Mouse (Mus musculus): ENCODE data around the gene Maml3. TPM values are rescaled to one million over a fixed set of nuclear protein-coding genes. Genes with fewer than 3 reads are reported as not detected.
A peak's percentile ranks its signal among the peaks of the same experiment; 100 is the strongest.

Gene Maml3
- polyA plus RNA-seq, 1 experiment from 2014 or later = 8.0 TPM

- Histone ChIP-seq H3K4me3 (replicated peaks; ENCODE audit: low read length) (no peak overlapping the region), H3K27me3 (ENCODE audit: control insufficient read depth, insufficient read depth, low read length) (no peaks in the 10 kb centered on the region), H3K36me3 (replicated peaks; ENCODE audit: control insufficient read depth, insufficient read depth) (no peaks in the 10 kb centered on the region), H3K4me2 (replicated peaks) (no peak overlapping the region), H3K27ac (no peak overlapping the region), H3K9me3 (ENCODE audit: control insufficient read depth, low read length) (no peaks in the 10 kb centered on the region), H3K9ac (no peak overlapping the region), H3K4me1 (replicated peaks; ENCODE audit: control insufficient read depth, insufficient read depth, low read length) (no peaks in the 10 kb centered on the region)
- DNase-seq (ENCODE audit: low spot score) (no peak), ATAC-seq (ENCODE audit: low FRiP score) (no peak)
- 75% methylated on average over 3 of the region's 3 CpGs for WGBS
These were observed 385.5 kb downstream of the Maml3 start for GRCm38 (mm10) chr3:51719373-51719772.

DNA sequence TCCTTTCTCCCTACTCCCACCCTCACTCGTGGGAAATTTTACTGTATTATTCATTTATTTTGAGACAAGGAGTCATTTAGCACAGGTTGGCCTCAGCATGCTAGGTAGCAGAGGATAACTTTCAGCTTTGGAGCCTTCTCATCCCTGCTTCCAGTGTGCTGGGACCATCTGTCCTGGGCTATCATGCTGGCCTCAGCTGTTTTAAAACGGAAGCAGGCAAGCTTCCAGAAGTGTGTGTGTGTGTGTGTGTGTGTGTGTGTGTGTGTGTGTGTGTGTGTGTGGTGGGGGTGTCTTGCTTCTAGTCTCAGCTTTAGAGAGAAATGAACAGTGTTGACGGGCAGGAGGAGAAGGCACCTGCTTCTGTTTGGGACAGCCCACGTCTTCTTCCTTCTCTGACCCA, 387.0 kb downstream of the Maml3 start:
- no peak overlapping the region for H3K27ac ChIP-seq
- 60% methylated on average over 4 of the region's 4 CpGs for WGBS
- H3K36me3 ChIP-seq (replicated peaks; ENCODE audit: control insufficient read depth, insufficient read depth) = no peaks in the 10 kb centered on the region
- H3K4me2 ChIP-seq (replicated peaks) = no peak overlapping the region
- H3K4me1 ChIP-seq (replicated peaks; ENCODE audit: control insufficient read depth, insufficient read depth, low read length) = 0 out of 2 replicates have a peak, but pooled peaks cover 3% of the 10 kb centered on the region
- no peaks in the 10 kb centered on the region for H3K9me3 ChIP-seq (ENCODE audit: control insufficient read depth, low read length)
- no peak for ATAC-seq (ENCODE audit: low FRiP score)
- no peaks in the 10 kb centered on the region for H3K27me3 ChIP-seq (ENCODE audit: control insufficient read depth, insufficient read depth, low read length)
- no peak overlapping the region for H3K9ac ChIP-seq
- no peak overlapping the region for H3K4me3 ChIP-seq (replicated peaks; ENCODE audit: low read length)
- no peak for DNase-seq (ENCODE audit: low spot score)

- no peak for ATAC-seq (ENCODE audit: low FRiP score)
- no peak for DNase-seq (ENCODE audit: low spot score)
- Histone ChIP-seq H3K4me3 (replicated peaks; ENCODE audit: low read length) (no peak overlapping the region), H3K4me2 (replicated peaks) (no peak overlapping the region), H3K36me3 (replicated peaks; ENCODE audit: control insufficient read depth, insufficient read depth) (no peaks in the 10 kb centered on the region), H3K4me1 (replicated peaks; ENCODE audit: control insufficient read depth, insufficient read depth, low read length) (0 out of 2 replicates have a peak, but pooled peaks cover 4% of the 10 kb centered on the region), H3K27ac (no peak overlapping the region), H3K9me3 (ENCODE audit: control insufficient read depth, low read length) (no peaks in the 10 kb centered on the region), H3K27me3 (ENCODE audit: control insufficient read depth, insufficient read depth, low read length) (no peaks in the 10 kb centered on the region), H3K9ac (no peak overlapping the region)
- 75% methylated on average over 3 of the region's 3 CpGs for WGBS
These were observed 387.4 kb downstream of the Maml3 start for GRCm38 (mm10) chr3:51717455-51717854.

DNA sequence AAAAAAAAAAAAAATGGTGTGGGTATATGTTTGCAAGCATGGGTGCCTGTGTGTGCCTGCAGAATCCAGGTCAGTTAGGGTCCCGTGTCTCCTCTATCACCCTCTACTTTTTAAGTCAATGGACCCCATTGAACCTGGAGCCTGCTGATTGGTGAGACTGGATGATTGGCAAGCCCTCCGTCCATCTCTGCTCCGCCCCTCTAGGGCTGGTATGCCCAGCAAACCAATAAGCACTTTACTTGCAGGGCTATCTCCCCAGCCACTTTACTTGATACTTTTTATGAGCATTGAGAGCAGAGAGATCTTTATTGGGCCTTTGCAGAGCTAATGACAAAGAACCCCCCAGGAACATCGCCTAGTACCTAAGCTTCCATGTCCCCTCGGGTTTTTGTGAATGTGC, 390.4 kb downstream of the Maml3 start:
- no peaks in the 10 kb centered on the region for H3K36me3 ChIP-seq (replicated peaks; ENCODE audit: control insufficient read depth, insufficient read depth)
- H3K4me2 ChIP-seq (replicated peaks) = no peak overlapping the region
- WGBS = 87% methylated on average over 5 of the region's 5 CpGs
- no peaks in the 10 kb centered on the region for H3K27me3 ChIP-seq (ENCODE audit: control insufficient read depth, insufficient read depth, low read length)
- H3K4me1 ChIP-seq (replicated peaks; ENCODE audit: control insufficient read depth, insufficient read depth, low read length) = 0 out of 2 replicates have a peak, but pooled peaks cover 4% of the 10 kb centered on the region
- no peak overlapping the region for H3K27ac ChIP-seq
- no peak overlapping the region for H3K4me3 ChIP-seq (replicated peaks; ENCODE audit: low read length)
- DNase-seq (ENCODE audit: low spot score) = no peak
- no peak overlapping the region for H3K9ac ChIP-seq
- H3K9me3 ChIP-seq (ENCODE audit: control insufficient read depth, low read length) = no peaks in the 10 kb centered on the region
- no peak for ATAC-seq (ENCODE audit: low FRiP score)

GRCm38 (mm10) chr3:51713233-51713632, 391.6 kb downstream of the Maml3 start:
- Histone ChIP-seq H3K4me1 (replicated peaks; ENCODE audit: control insufficient read depth, insufficient read depth, low read length) (0 out of 2 replicates have a peak, but pooled peaks cover 10% of the 10 kb centered on the region), H3K27ac (no peak overlapping the region), H3K4me2 (replicated peaks) (no peak overlapping the region), H3K4me3 (replicated peaks; ENCODE audit: low read length) (no peak overlapping the region), H3K27me3 (ENCODE audit: control insufficient read depth, insufficient read depth, low read length) (no peaks in the 10 kb centered on the region), H3K36me3 (replicated peaks; ENCODE audit: control insufficient read depth, insufficient read depth) (no peaks in the 10 kb centered on the region), H3K9me3 (ENCODE audit: control insufficient read depth, low read length) (no peaks in the 10 kb centered on the region), H3K9ac (no peak overlapping the region)
- no peak for DNase-seq (ENCODE audit: low spot score)
- ATAC-seq (ENCODE audit: low FRiP score) = no peak
- WGBS = 16% methylated on average over 8 of the region's 8 CpGs

DNA sequence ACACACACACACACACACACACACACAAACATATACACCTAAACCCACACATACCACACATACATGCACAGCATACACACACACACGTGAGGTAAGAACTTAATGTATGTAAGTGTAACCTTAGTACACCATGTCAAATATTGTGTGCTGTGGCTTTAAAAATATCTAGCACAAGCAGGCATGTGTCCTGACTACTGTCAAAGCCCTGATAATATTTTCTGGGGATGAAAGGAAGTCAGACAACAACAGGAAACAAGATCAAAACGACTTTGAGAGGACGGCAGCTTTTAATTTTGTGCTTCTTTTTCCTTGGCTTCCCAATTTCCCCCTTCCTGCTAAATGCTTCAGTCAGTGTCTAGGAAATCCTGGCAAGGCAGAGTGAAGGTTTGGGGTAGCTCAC, 392.5 kb downstream of the Maml3 start:
- ATAC-seq (ENCODE audit: low FRiP score) = no peak
- H3K27me3 ChIP-seq (ENCODE audit: control insufficient read depth, insufficient read depth, low read length) = no peaks in the 10 kb centered on the region
- no peak overlapping the region for H3K27ac ChIP-seq
- WGBS = 57% methylated on average over 3 of the region's 3 CpGs
- no peak for DNase-seq (ENCODE audit: low spot score)
- H3K4me1 ChIP-seq (replicated peaks; ENCODE audit: control insufficient read depth, insufficient read depth, low read length) = 0 out of 2 replicates have a peak, but pooled peaks cover 11% of the 10 kb centered on the region
- H3K36me3 ChIP-seq (replicated peaks; ENCODE audit: control insufficient read depth, insufficient read depth) = no peaks in the 10 kb centered on the region
- no peak overlapping the region for H3K9ac ChIP-seq
- no peaks in the 10 kb centered on the region for H3K9me3 ChIP-seq (ENCODE audit: control insufficient read depth, low read length)
- no peak overlapping the region for H3K4me2 ChIP-seq (replicated peaks)
- H3K4me3 ChIP-seq (replicated peaks; ENCODE audit: low read length) = no peak overlapping the region

DNA sequence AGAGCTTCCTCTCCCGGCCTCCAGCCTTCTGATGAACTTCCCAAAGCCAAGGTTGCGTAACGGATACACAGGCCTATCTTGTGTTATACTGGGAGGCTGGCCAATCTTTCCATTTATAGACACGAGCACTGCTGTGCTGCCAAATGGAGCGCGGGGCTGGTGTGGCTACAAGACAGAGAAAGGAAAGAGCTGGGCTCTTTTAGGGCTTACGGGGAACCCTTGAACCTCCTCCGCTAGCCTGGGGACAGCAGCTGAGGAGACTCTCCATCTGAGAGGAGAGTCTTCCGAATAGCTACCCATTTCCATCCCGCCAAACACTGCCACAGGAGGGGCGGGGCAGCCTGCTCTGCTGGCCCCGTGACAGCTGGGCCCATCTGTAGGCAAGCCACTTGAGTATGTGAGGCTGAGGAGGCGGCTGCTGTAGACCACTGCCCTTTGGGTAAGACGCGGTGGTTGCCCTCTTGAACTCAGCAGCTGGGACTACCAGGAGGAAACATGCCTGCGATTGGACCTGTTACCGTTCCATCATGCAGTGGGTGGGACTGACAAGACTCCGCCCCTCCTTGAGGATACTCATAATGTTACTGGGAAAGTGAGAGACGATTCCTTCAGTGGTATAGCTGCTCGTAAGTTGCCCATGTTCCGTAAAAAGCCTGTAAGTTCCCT, 396.0 kb downstream of the Maml3 start:
- Histone ChIP-seq H3K9me3 (ENCODE audit: control insufficient read depth, low read length) (no peaks in the 10 kb centered on the region), H3K27me3 (ENCODE audit: control insufficient read depth, insufficient read depth, low read length) (no peaks in the 10 kb centered on the region), H3K9ac (no peak overlapping the region), H3K4me3 (replicated peaks; ENCODE audit: low read length) (no peak overlapping the region), H3K4me2 (replicated peaks) (no peak overlapping the region; the same call in 1 of the 2 replicates), H3K4me1 (replicated peaks; ENCODE audit: control insufficient read depth, insufficient read depth, low read length) (0 out of 2 replicates have a peak, but pooled peaks cover 11% of the 10 kb centered on the region), H3K36me3 (replicated peaks; ENCODE audit: control insufficient read depth, insufficient read depth) (no peaks in the 10 kb centered on the region), H3K27ac (peak overlapping the region; percentile 71; the same call in 1 of the 2 replicates)
- peak; percentile 53 for DNase-seq (ENCODE audit: low spot score)
- ATAC-seq (ENCODE audit: low FRiP score) = peak; percentile 73
- WGBS = 59% methylated on average over 21 of the region's 21 CpGs

GRCm38 (mm10) chr3:51708375-51708745, 396.5 kb downstream of the Maml3 start:
- no peak overlapping the region for H3K4me2 ChIP-seq (replicated peaks)

DNA sequence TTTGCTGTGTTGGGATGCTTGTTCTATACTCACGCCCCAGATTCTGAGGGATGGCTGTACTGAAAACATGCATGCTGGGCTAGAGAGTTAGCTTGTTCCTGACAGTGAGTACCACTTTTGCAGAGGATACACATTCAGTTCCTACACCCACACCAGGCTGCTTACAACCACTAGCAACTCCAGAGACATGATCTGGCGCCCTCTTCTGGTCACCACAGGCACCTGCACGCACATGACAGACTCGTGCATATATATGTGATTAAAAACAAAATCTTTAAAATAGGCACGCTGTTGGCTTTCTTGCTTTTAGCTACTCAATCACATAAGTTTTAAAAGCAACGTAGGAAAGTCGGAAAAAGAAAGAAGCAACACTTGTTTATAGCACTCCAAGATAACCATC, 399.7 kb downstream of the Maml3 start:
- Histone ChIP-seq H3K4me2 (replicated peaks) (no peak overlapping the region), H3K9ac (no peak overlapping the region), H3K27ac (no peak overlapping the region), H3K4me1 (replicated peaks; ENCODE audit: control insufficient read depth, insufficient read depth, low read length) (peaks cover 38% of the 10 kb centered on the region), H3K27me3 (ENCODE audit: control insufficient read depth, insufficient read depth, low read length) (no peaks in the 10 kb centered on the region), H3K4me3 (replicated peaks; ENCODE audit: low read length) (no peak overlapping the region), H3K36me3 (replicated peaks; ENCODE audit: control insufficient read depth, insufficient read depth) (no peaks in the 10 kb centered on the region), H3K9me3 (ENCODE audit: control insufficient read depth, low read length) (no peaks in the 10 kb centered on the region)
- DNase-seq (ENCODE audit: low spot score) (no peak), ATAC-seq (ENCODE audit: low FRiP score) (no peak)
- 87% methylated on average over 7 of the region's 7 CpGs for WGBS

More at GRCm38 (mm10) chr3:51708375-51708745, 396.5 kb downstream of the Maml3 start:
- ATAC-seq (ENCODE audit: low FRiP score) = no peak
- Histone ChIP-seq H3K4me3 (replicated peaks; ENCODE audit: low read length) (no peak overlapping the region), H3K4me1 (replicated peaks; ENCODE audit: control insufficient read depth, insufficient read depth, low read length) (peaks cover 14% of the 10 kb centered on the region; the same call in 1 of the 2 replicates), H3K27me3 (ENCODE audit: control insufficient read depth, insufficient read depth, low read length) (no peaks in the 10 kb centered on the region), H3K9me3 (ENCODE audit: control insufficient read depth, low read length) (no peaks in the 10 kb centered on the region), H3K9ac (no peak overlapping the region), H3K27ac (peak overlapping the region; percentile 71; the same call in 1 of the 2 replicates), H3K36me3 (replicated peaks; ENCODE audit: control insufficient read depth, insufficient read depth) (no peaks in the 10 kb centered on the region)
- 59% methylated on average over 1 of the region's 1 CpGs for WGBS
- DNase-seq (ENCODE audit: low spot score) = no peak
